Mouse (Mus musculus): ENCODE measurements at regions not wholly inside any gene's neighbourhood (a gene's known extent, or its start where the extent isn't known, plus 50 kb on each side); places are given as distances from the start of the nearest gene placed in this dataset.
A peak's percentile ranks its signal among the peaks of the same experiment; 100 is the strongest.

DNA sequence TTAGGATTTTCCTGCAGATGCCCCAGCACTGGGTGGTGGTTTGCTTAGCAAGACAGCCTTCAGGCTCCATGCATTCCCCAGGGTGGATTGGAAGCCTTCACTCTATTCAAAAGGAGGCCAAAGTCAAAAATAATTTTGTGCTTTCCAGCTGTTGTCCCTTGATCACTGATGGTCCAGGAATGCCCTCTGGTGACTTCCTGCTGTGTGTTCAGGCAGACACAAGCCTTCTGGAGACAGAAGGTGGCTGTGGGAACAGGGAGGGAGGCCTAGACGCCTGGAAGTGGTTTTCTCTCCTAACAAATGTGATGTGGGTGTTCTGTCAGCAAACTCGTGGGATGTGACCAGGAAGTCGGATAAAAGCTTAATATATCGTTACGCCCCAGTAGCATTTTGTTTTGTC, 81.3 kb downstream of the Atp6ap1l start:
- Histone ChIP-seq H3K4me2 (ENCODE audit: low read depth, low read length) (no peak overlapping the region), H3K9me3 (ENCODE audit: control insufficient read depth, low read length) (no peaks in the 10 kb centered on the region), H3K36me3 (ENCODE audit: control insufficient read depth, insufficient read depth, low read length) (no peaks in the 10 kb centered on the region), H3K9ac (ENCODE audit: low read depth, low read length) (no peak overlapping the region), H3K27me3 (replicated peaks; ENCODE audit: control insufficient read depth, insufficient read depth, low read length) (no peaks in the 10 kb centered on the region), H3K27ac (ENCODE audit: low read length) (no peak overlapping the region), H3K4me1 (ENCODE audit: control insufficient read depth, insufficient read depth, low read length) (no peaks in the 10 kb centered on the region), H3K4me3 (ENCODE audit: low read length) (no peak overlapping the region)
- no peak for ATAC-seq
- WGBS, result 72% methylated on average over 5 of the region's 5 CpGs

DNA sequence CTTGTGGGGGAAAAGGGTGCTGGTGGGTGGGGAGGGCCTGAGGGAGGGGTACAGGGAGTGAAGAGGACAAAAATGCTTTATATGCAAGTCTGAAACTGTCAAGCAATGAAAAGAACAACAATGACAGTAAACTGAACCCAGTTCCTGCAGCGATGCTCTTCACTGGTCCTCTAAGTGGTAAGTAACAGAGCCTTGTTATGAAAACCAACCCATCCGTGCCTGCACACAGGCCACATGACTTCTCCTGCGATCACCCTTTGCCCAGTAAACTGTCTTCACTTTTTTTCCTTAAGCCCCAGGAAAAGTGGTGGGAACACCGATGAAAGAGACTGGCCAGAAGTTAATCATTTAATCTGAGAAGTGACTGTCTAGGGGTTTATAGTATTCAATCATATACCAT, 83.3 kb downstream of the Atp6ap1l start:
- no peak overlapping the region for H3K9ac ChIP-seq (ENCODE audit: low read depth, low read length)
- no peak overlapping the region for H3K4me2 ChIP-seq (ENCODE audit: low read depth, low read length)
- H3K4me3 ChIP-seq (ENCODE audit: low read length), result no peak overlapping the region
- ATAC-seq, result no peak
- no peaks in the 10 kb centered on the region for H3K27me3 ChIP-seq (replicated peaks; ENCODE audit: control insufficient read depth, insufficient read depth, low read length)
- WGBS, result 77% methylated on average over 4 of the region's 4 CpGs
- no peak overlapping the region for H3K27ac ChIP-seq (ENCODE audit: low read length)
- H3K4me1 ChIP-seq (ENCODE audit: control insufficient read depth, insufficient read depth, low read length), result no peaks in the 10 kb centered on the region
- H3K9me3 ChIP-seq (ENCODE audit: control insufficient read depth, low read length), result no peaks in the 10 kb centered on the region
- H3K36me3 ChIP-seq (ENCODE audit: control insufficient read depth, insufficient read depth, low read length), result no peaks in the 10 kb centered on the region

- peak; percentile 85 for ATAC-seq
These were observed 84.7 kb downstream of the Atp6ap1l start for GRCm38 (mm10) chr13:90820453-90820852.

GRCm38 (mm10) chr13:90819934-90820333, 85.2 kb downstream of the Atp6ap1l start:
- WGBS, result 57% methylated on average over 7 of the region's 7 CpGs
- Histone ChIP-seq H3K4me3 (ENCODE audit: low read length) (no peak overlapping the region), H3K9me3 (ENCODE audit: control insufficient read depth, low read length) (no peaks in the 10 kb centered on the region), H3K4me1 (ENCODE audit: control insufficient read depth, insufficient read depth, low read length) (no peaks in the 10 kb centered on the region), H3K36me3 (ENCODE audit: control insufficient read depth, insufficient read depth, low read length) (no peaks in the 10 kb centered on the region), H3K27ac (ENCODE audit: low read length) (no peak overlapping the region), H3K27me3 (replicated peaks; ENCODE audit: control insufficient read depth, insufficient read depth, low read length) (no peaks in the 10 kb centered on the region), H3K4me2 (ENCODE audit: low read depth, low read length) (no peak overlapping the region), H3K9ac (ENCODE audit: low read depth, low read length) (no peak overlapping the region)
- 0 out of 2 replicates have a peak, but pooled peaks have one; percentile 5 for ATAC-seq

More at GRCm38 (mm10) chr13:90820453-90820852, 84.7 kb downstream of the Atp6ap1l start:
- H3K4me2 ChIP-seq (ENCODE audit: low read depth, low read length), result no peak overlapping the region
- no peaks in the 10 kb centered on the region for H3K9me3 ChIP-seq (ENCODE audit: control insufficient read depth, low read length)
- no peak overlapping the region for H3K9ac ChIP-seq (ENCODE audit: low read depth, low read length)
- H3K36me3 ChIP-seq (ENCODE audit: control insufficient read depth, insufficient read depth, low read length), result no peaks in the 10 kb centered on the region
- no peak overlapping the region for H3K27ac ChIP-seq (ENCODE audit: low read length)
- H3K4me3 ChIP-seq (ENCODE audit: low read length), result no peak overlapping the region
- WGBS, result 22% methylated on average over 3 of the region's 3 CpGs
- H3K4me1 ChIP-seq (ENCODE audit: control insufficient read depth, insufficient read depth, low read length), result no peaks in the 10 kb centered on the region
- no peaks in the 10 kb centered on the region for H3K27me3 ChIP-seq (replicated peaks; ENCODE audit: control insufficient read depth, insufficient read depth, low read length)

DNA sequence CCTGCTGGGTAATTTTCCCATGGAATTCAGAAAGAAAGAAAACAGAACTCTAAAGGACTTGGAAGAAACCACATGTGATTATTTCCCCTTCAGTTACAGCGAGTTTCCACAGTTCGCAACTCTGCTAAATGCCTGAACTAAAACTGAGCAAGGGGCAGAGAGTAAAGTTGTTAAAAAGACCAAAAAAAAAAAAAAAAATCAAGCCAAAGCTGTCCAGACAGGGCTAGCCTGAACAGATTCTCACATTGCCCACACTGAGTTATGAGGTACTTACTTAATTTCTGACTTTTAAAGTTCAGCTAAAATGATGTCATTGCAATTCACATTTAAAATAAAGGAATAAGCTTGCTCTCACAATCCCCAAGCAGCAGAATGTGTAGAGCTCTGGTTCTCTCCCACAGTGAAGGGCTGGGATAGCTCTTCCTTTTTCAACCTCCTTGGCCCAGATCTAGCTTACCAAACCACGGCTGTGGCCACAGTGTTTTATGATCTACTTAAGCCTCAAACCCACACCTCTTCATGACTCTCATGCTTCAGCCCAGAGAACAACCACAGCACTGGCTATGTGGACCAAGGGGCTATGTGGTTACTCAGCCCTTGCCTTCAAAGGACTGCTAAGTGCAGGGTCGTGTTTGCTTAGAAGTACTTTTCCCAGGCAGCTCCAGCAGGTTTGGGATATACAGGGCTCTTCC, 90.8 kb downstream of the Atp6ap1l start:
- Histone ChIP-seq H3K9me3 (ENCODE audit: control insufficient read depth, low read length) (no peaks in the 10 kb centered on the region), H3K36me3 (ENCODE audit: control insufficient read depth, insufficient read depth, low read length) (no peaks in the 10 kb centered on the region), H3K4me1 (ENCODE audit: control insufficient read depth, insufficient read depth, low read length) (no peaks in the 10 kb centered on the region), H3K4me2 (ENCODE audit: low read depth, low read length) (no peak overlapping the region), H3K27ac (ENCODE audit: low read length) (no peak overlapping the region), H3K9ac (ENCODE audit: low read depth, low read length) (no peak overlapping the region), H3K27me3 (replicated peaks; ENCODE audit: control insufficient read depth, insufficient read depth, low read length) (no peaks in the 10 kb centered on the region), H3K4me3 (ENCODE audit: low read length) (no peak overlapping the region)
- no peak for ATAC-seq
- 57% methylated on average over 4 of the region's 4 CpGs for WGBS

DNA sequence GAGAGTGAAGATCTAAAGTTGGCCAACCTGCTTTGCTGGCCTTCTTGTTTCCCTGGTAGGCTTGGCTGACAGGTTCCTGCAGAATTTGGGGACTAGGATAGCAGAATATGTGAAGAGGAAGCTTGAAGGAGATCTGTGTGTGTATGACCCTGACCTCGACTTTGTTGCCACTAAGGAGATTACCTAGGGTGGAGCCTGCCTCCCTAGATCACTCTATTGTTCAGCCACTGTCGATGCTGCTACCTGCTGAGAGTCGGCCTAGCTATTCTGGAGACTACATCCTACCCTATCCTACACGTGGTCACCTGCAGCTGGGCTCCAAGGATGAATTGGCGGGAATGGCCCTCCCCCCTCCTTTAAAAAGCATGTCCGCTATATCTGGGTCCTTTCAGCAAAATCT, 95.1 kb downstream of the Atp6ap1l start:
- Histone ChIP-seq H3K36me3 (ENCODE audit: control insufficient read depth, insufficient read depth, low read length) (no peaks in the 10 kb centered on the region), H3K9me3 (ENCODE audit: control insufficient read depth, low read length) (no peaks in the 10 kb centered on the region), H3K27ac (ENCODE audit: low read length) (no peak overlapping the region), H3K4me1 (ENCODE audit: control insufficient read depth, insufficient read depth, low read length) (no peaks in the 10 kb centered on the region), H3K4me2 (ENCODE audit: low read depth, low read length) (no peak overlapping the region), H3K4me3 (ENCODE audit: low read length) (no peak overlapping the region), H3K9ac (ENCODE audit: low read depth, low read length) (no peak overlapping the region), H3K27me3 (replicated peaks; ENCODE audit: control insufficient read depth, insufficient read depth, low read length) (no peaks in the 10 kb centered on the region)
- no peak for ATAC-seq
- 78% methylated on average over 6 of the region's 6 CpGs for WGBS

DNA sequence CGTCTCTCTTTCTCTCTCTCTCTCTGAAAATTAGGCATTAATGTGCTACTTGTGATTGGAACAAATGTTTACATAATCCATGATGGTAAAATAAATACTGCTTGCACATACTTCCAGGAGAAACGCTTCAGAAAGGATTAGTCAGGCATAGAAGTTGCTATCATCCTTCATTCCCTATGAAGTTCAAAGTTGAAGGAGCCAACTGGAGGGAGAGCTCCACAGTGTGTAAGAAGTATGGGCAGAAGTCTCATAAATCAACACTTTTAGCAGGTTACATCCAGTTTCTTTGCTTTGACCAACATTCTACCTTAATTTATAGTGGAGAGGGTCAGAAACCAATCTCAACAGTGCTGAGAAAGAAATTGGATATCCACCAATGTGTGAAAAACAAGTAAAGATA, 105.5 kb downstream of the Atp6ap1l start:
- no peak overlapping the region for H3K9ac ChIP-seq (ENCODE audit: low read depth, low read length)
- H3K4me2 ChIP-seq (ENCODE audit: low read depth, low read length), result no peak overlapping the region
- no peaks in the 10 kb centered on the region for H3K9me3 ChIP-seq (ENCODE audit: control insufficient read depth, low read length)
- H3K4me3 ChIP-seq (ENCODE audit: low read length), result no peak overlapping the region
- ATAC-seq, result no peak
- H3K4me1 ChIP-seq (ENCODE audit: control insufficient read depth, insufficient read depth, low read length), result peaks cover 7% of the 10 kb centered on the region
- H3K36me3 ChIP-seq (ENCODE audit: control insufficient read depth, insufficient read depth, low read length), result no peaks in the 10 kb centered on the region
- WGBS, result 22% methylated on average over 2 of the region's 2 CpGs
- H3K27ac ChIP-seq (ENCODE audit: low read length), result no peak overlapping the region
- H3K27me3 ChIP-seq (replicated peaks; ENCODE audit: control insufficient read depth, insufficient read depth, low read length), result no peaks in the 10 kb centered on the region

DNA sequence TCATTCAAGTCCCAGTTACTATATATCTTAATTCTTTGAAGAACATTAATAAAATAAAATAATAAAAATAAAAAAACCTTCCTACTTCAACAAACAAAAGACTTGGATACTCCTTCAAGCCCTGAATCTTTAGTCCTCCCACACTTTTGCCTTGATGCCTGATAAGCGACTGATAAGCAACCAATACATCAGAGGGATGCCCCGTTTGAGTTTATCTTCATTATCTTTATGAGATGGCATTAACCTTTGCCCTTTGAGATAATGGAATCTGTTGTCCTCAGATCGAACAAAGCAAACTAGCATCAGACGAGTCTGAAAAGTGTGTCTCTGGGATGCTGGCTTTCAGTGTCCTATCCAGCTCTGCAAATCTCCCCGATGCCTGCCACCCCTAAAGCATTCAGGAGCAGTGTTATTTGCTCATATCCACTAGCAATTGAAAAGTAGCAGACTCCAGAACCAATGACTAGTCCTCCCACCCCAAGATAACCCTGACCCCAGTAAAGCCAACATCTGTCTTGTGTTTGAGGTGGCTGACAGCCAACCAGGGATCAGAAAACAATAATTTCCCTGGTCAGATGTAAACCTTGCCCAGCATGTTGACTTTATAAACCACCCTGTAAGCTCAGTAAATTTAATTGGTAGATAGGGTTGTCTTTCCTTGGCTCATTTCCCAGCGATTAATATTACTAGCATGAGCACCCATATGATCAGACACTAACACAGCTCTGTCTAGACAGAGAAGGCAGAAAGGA, 106.2 kb downstream of the Atp6ap1l start:
- H3K4me2 ChIP-seq (ENCODE audit: low read depth, low read length), result no peak overlapping the region
- H3K9me3 ChIP-seq (ENCODE audit: control insufficient read depth, low read length), result no peaks in the 10 kb centered on the region
- WGBS, result 19% methylated on average over 6 of the region's 6 CpGs
- no peak overlapping the region for H3K27ac ChIP-seq (ENCODE audit: low read length)
- no peak overlapping the region for H3K4me3 ChIP-seq (ENCODE audit: low read length)
- no peak overlapping the region for H3K9ac ChIP-seq (ENCODE audit: low read depth, low read length)
- H3K27me3 ChIP-seq (replicated peaks; ENCODE audit: control insufficient read depth, insufficient read depth, low read length), result no peaks in the 10 kb centered on the region
- no peaks in the 10 kb centered on the region for H3K36me3 ChIP-seq (ENCODE audit: control insufficient read depth, insufficient read depth, low read length)
- H3K4me1 ChIP-seq (ENCODE audit: control insufficient read depth, insufficient read depth, low read length), result peaks cover 7% of the 10 kb centered on the region
- peak; percentile 84 for ATAC-seq

GRCm38 (mm10) chr13:90798381-90798780, 106.8 kb downstream of the Atp6ap1l start:
- Histone ChIP-seq H3K27me3 (replicated peaks; ENCODE audit: control insufficient read depth, insufficient read depth, low read length) (no peaks in the 10 kb centered on the region), H3K4me2 (ENCODE audit: low read depth, low read length) (no peak overlapping the region), H3K36me3 (ENCODE audit: control insufficient read depth, insufficient read depth, low read length) (no peaks in the 10 kb centered on the region), H3K27ac (ENCODE audit: low read length) (no peak overlapping the region), H3K9me3 (ENCODE audit: control insufficient read depth, low read length) (no peaks in the 10 kb centered on the region), H3K9ac (ENCODE audit: low read depth, low read length) (no peak overlapping the region), H3K4me3 (ENCODE audit: low read length) (no peak overlapping the region), H3K4me1 (ENCODE audit: control insufficient read depth, insufficient read depth, low read length) (peaks cover 7% of the 10 kb centered on the region)
- WGBS, result 25% methylated on average over 2 of the region's 2 CpGs
- no peak for ATAC-seq

All from intestine, embryonic 16.5 days (tissue).